Mouse (Mus musculus) liver, adult 2 months (tissue): ENCODE results near the gene Vps13a.

Experiments
- CTCF ChIP-seq: fragments of 200-500 bp; IDR thresholded peaks from 2 replicates; pipeline ENCODE4 v1.5.1; 2011; ENCODE audit warnings: low read depth, low read length, control low read depth
- POLR2A ChIP-seq: fragments of 200-500 bp; IDR thresholded peaks from 2 replicates; pipeline ENCODE4 v1.6.1; 2011; ENCODE audit warnings: low read length, control low read depth; ENCODE audit not compliant: insufficient read depth; ENCODE audit errors: extremely low read depth

DNA sequence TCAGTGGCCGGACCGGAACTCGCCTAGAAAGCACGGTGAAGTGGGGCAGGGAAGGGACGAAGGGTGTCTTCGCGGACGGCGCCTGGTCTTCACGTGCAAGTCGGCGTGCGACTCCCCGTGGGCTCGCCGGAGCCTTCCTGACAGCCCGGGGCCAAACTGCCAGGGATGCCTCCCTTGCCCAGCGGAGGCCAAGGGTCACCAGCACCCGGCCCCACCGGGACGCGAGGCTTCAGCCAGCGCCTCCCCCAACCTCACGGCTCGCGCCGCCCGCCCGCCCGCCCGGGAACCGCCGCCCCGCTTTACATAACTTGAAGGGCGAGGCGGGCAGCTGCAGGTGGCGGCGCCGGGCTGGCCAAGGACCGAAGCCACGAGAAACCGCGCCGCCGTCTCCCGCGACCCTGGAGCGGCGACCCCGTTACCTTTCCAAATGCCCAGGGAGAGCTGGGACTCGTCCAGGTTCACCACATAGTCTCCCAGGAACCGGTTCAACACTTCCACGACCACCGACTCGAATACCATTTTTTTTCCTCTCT is 416 bp downstream of the Vps13a start:
- no peak for TF ChIP-seq POLR2A
- no peak for TF ChIP-seq CTCF
